Mouse (Mus musculus) midbrain, embryonic 15.5 days (tissue): Measurements from ENCODE around the gene Hdgfl1. TPM values are rescaled to one million over a fixed set of nuclear protein-coding genes. Genes with fewer than 3 reads are reported as not detected.

Source experiments
- ATAC-seq: fragments of 200-750 bp; cut with Nextera tagmentation; replicated peaks from 2 replicates; pipeline ENCODE4 v1.8.0; 2017; ENCODE audit warnings: moderate TSS enrichment
- H3K27ac ChIP-seq: fragments of 300-500 bp; sonication (generic); 2 replicates; pipeline ENCODE4 v1.5.1; 2015; ENCODE audit warnings: mild to moderate bottlenecking, inconsistent platforms
- H3K27me3 ChIP-seq: fragments of 300-500 bp; sonication (generic); replicated peaks from 2 replicates; pipeline ENCODE4 v1.6.1; 2015; ENCODE audit warnings: inconsistent platforms
- H3K36me3 ChIP-seq: fragments of 300-500 bp; sonication (generic); replicated peaks from 2 replicates; pipeline ENCODE4 v1.6.1; 2015; ENCODE audit warnings: inconsistent platforms
- H3K4me1 ChIP-seq: fragments of 300-500 bp; sonication (generic); 2 replicates; pipeline ENCODE4 v1.6.1; 2015; ENCODE audit warnings: inconsistent platforms
- H3K4me2 ChIP-seq: fragments of 300-500 bp; sonication (generic); 2 replicates; pipeline ENCODE4 v1.6.1; 2015; ENCODE audit warnings: inconsistent platforms, mild to moderate bottlenecking, moderate library complexity
- H3K4me3 ChIP-seq: fragments of 300-500 bp; sonication (generic); 2 replicates; pipeline ENCODE4 v1.5.1; 2015; ENCODE audit warnings: mild to moderate bottlenecking, inconsistent platforms
- H3K9ac ChIP-seq: fragments of 300-500 bp; sonication (generic); 2 replicates; pipeline ENCODE4 v1.6.1; 2015; ENCODE audit warnings: mild to moderate bottlenecking, inconsistent platforms
- H3K9me3 ChIP-seq: fragments of 300-500 bp; sonication (generic); 2 replicates; pipeline ENCODE4 v1.6.1; 2016; ENCODE audit warnings: inconsistent platforms
- WGBS: fragments of 180-500 bp; shearing (Covaris S2); methylation state at CpG from one replicate; pipeline ENCODE4 v1.1.7; 2015; ENCODE audit warnings: mixed read lengths; 5-methylcytosine and 5-hydroxymethylcytosine counted together
- polyA plus RNA-seq: library from polyadenylated mRNA; unstranded; fragments of >200 nt; fragmentation: Nextera tagmentation; extraction: Ambion mirVana; gene quantifications from 2 replicates; pipeline ENCODE4 v1.2.1, GENCODE M21; 2015

The Hdgfl1 gene
- not detected in 2 replicates for polyA plus RNA-seq

GRCm38 (mm10) chr13:26769955-26770354 is at the start of gene Hdgfl1:
Hdgfl1 (minus strand) TSS chr13:26770165.
- Histone ChIP-seq H3K27ac (no peak within 1 kb of the TSS), H3K4me2 (no peak within 1 kb of the TSS), H3K4me1 (no peaks in the 10 kb centered on the region), H3K27me3 (no peaks in the 10 kb centered on the region), H3K36me3 (no peaks in the 10 kb centered on the region), H3K9ac (no peak within 1 kb of the TSS), H3K4me3 (no peak within 1 kb of the TSS), H3K9me3 (no peaks in the 10 kb centered on the region)
- no peak for ATAC-seq
- 97% methylated on average over 16 of the region's 16 CpGs for WGBS

- no peak for ATAC-seq
- Histone ChIP-seq H3K27me3 (no peaks in the 10 kb centered on the region), H3K4me1 (no peaks in the 10 kb centered on the region), H3K9ac (no peak overlapping the region), H3K36me3 (no peaks in the 10 kb centered on the region), H3K4me3 (no peak overlapping the region), H3K4me2 (no peak overlapping the region), H3K27ac (no peak overlapping the region), H3K9me3 (no peaks in the 10 kb centered on the region)
- 88% methylated on average over 3 of the region's 3 CpGs for WGBS
Measured at GRCm38 (mm10) chr13:26795460-26795859, 25.5 kb upstream of the Hdgfl1 start.

GRCm38 (mm10) chr13:26769424-26769823 is 541 bp downstream of the Hdgfl1 start:
- Histone ChIP-seq H3K9ac (no peak overlapping the region), H3K4me2 (no peak overlapping the region), H3K27ac (no peak overlapping the region), H3K4me3 (no peak overlapping the region), H3K36me3 (no peaks in the 10 kb centered on the region), H3K9me3 (no peaks in the 10 kb centered on the region), H3K4me1 (no peaks in the 10 kb centered on the region), H3K27me3 (no peaks in the 10 kb centered on the region)
- no peak for ATAC-seq
- 96% methylated on average over 15 of the region's 15 CpGs for WGBS

DNA sequence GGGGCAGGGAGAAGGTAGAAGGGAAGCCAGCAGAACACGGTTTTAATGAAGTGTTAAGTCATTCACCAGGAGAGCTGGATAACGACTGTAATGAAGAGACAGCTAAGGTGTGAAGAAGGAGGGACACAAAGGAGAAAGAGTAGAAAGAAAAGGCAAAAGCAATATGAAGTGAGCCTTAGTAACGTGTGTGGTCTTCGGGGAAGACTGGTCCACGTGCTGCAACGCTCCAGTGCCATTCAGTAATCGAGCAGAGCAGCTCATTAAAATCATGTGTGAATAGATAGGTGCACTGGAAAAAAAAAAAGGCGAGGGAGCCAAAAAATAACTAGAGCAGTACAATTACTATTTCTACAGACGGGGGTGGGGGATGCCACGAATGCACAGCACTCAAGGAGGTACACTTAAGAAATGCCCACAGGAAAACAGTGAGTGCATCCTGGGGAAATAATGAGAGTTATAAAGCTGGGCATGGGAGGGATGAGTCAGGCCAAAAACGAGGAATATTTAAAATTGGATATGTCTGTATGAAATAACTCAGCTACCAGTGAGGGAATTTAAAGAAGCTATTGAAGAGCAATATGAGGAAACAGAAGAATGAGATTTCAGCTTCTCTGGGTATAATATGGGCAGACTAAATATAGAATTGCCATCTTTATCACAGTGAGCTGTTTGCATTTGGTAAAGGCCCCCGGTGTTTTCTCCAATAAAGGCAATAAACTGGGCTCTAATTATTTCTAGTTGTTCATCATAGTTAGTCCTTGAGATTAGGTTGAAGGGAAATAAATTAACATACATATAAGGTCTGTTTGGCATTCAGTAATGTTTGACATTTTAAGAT is 7.8 kb downstream of the Hdgfl1 start:
- WGBS = 52% methylated on average over 12 of the region's 12 CpGs
- 0 out of 2 replicates have a peak, but pooled peaks have one; percentile 42 for ATAC-seq
- H3K36me3 ChIP-seq = no peaks in the 10 kb centered on the region

GRCm38 (mm10) chr13:26752863-26753262 is 17.1 kb downstream of the Hdgfl1 start:
- H3K4me2 ChIP-seq = no peak overlapping the region
- ATAC-seq = peak; percentile 63
- no peaks in the 10 kb centered on the region for H3K4me1 ChIP-seq
- no peaks in the 10 kb centered on the region for H3K27me3 ChIP-seq
- no peak overlapping the region for H3K9ac ChIP-seq
- no peaks in the 10 kb centered on the region for H3K9me3 ChIP-seq
- no peaks in the 10 kb centered on the region for H3K36me3 ChIP-seq
- H3K4me3 ChIP-seq = no peak overlapping the region
- peak overlapping the region; percentile 55 for H3K27ac ChIP-seq

More for the DNA sequence above, 7.8 kb downstream of the Hdgfl1 start:
- Histone ChIP-seq H3K9ac (no peak overlapping the region), H3K9me3 (no peaks in the 10 kb centered on the region), H3K4me1 (no peaks in the 10 kb centered on the region), H3K4me3 (no peak overlapping the region), H3K4me2 (no peak overlapping the region), H3K27ac (no peak overlapping the region), H3K27me3 (no peaks in the 10 kb centered on the region)

GRCm38 (mm10) chr13:26752414-26752813 is 17.6 kb downstream of the Hdgfl1 start:
- no peak overlapping the region for H3K4me2 ChIP-seq
- H3K4me3 ChIP-seq = no peak overlapping the region
- no peak overlapping the region for H3K9ac ChIP-seq
- 39% methylated on average over 1 of the region's 1 CpGs for WGBS
- H3K4me1 ChIP-seq = no peaks in the 10 kb centered on the region
- peak; percentile 87 for ATAC-seq
- no peaks in the 10 kb centered on the region for H3K9me3 ChIP-seq
- H3K27me3 ChIP-seq = no peaks in the 10 kb centered on the region
- peak overlapping the region; percentile 55 for H3K27ac ChIP-seq
- H3K36me3 ChIP-seq = no peaks in the 10 kb centered on the region

GRCm38 (mm10) chr13:26745760-26746457 is 24.1 kb downstream of the Hdgfl1 start:
- Histone ChIP-seq H3K27ac (peak overlapping the region; percentile 71), H3K36me3 (no peaks in the 10 kb centered on the region), H3K9me3 (no peaks in the 10 kb centered on the region), H3K27me3 (no peaks in the 10 kb centered on the region), H3K4me1 (peaks cover 7% of the 10 kb centered on the region; the same call in 1 of the 2 replicates), H3K4me2 (no peak overlapping the region), H3K9ac (no peak overlapping the region), H3K4me3 (no peak overlapping the region)
- ATAC-seq = peak; percentile 82
- WGBS = 7% methylated on average over 2 of the region's 2 CpGs

GRCm38 (mm10) chr13:26745059-26745759 is 24.8 kb downstream of the Hdgfl1 start:
- Histone ChIP-seq H3K27me3 (no peaks in the 10 kb centered on the region), H3K36me3 (no peaks in the 10 kb centered on the region), H3K4me3 (no peak overlapping the region), H3K4me1 (peaks cover 7% of the 10 kb centered on the region; the same call in 1 of the 2 replicates), H3K4me2 (no peak overlapping the region), H3K9me3 (no peaks in the 10 kb centered on the region), H3K27ac (peak overlapping the region; percentile 71), H3K9ac (no peak overlapping the region)
- 21% methylated on average over 5 of the region's 5 CpGs for WGBS
- peak; percentile 56 for ATAC-seq

DNA sequence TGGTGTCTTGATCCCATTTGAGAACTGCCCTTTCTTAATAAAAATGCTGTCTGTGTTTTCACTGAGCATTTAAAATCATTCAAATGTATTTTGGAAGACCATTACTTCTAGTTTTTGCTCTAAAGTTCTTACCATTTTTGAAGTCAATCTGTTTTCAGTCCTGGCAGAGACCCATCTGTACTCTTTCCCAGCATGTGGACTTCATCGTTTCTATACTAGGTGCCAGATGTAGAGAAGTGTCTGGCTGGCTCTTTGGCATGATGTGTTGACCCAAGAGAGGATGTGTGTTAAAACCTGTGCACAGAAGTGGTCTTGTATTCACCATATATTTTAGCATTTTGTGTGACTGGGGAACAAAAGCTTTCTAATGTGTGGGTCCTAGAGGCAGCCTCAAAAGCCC is 25.9 kb downstream of the Hdgfl1 start:
- WGBS = 80% methylated on average over 1 of the region's 1 CpGs
- no peak overlapping the region for H3K4me2 ChIP-seq
- H3K9me3 ChIP-seq = no peaks in the 10 kb centered on the region
- ATAC-seq = no peak
- peaks cover 7% of the 10 kb centered on the region; the same call in 1 of the 2 replicates for H3K4me1 ChIP-seq
- no peaks in the 10 kb centered on the region for H3K27me3 ChIP-seq
- no peak overlapping the region for H3K4me3 ChIP-seq
- no peak overlapping the region for H3K9ac ChIP-seq
- H3K36me3 ChIP-seq = no peaks in the 10 kb centered on the region
- 0 out of 2 replicates have a peak overlapping the region, but pooled peaks have one; percentile 71 for H3K27ac ChIP-seq

GRCm38 (mm10) chr13:26734981-26735380 is 35.0 kb downstream of the Hdgfl1 start:
- Histone ChIP-seq H3K9me3 (no peaks in the 10 kb centered on the region), H3K4me3 (no peak overlapping the region), H3K4me2 (no peak overlapping the region), H3K27me3 (no peaks in the 10 kb centered on the region), H3K4me1 (no peaks in the 10 kb centered on the region), H3K36me3 (no peaks in the 10 kb centered on the region), H3K27ac (no peak overlapping the region), H3K9ac (no peak overlapping the region)
- no peak for ATAC-seq
- WGBS = 74% methylated on average over 1 of the region's 1 CpGs

GRCm38 (mm10) chr13:26724250-26724649 is 45.7 kb downstream of the Hdgfl1 start:
- H3K27ac ChIP-seq = peak overlapping the region; percentile 15; the same call in 1 of the 2 replicates
- no peak overlapping the region for H3K9ac ChIP-seq
- H3K36me3 ChIP-seq = no peaks in the 10 kb centered on the region
- no peaks in the 10 kb centered on the region for H3K9me3 ChIP-seq
- H3K27me3 ChIP-seq = no peaks in the 10 kb centered on the region
- H3K4me3 ChIP-seq = no peak overlapping the region
- H3K4me2 ChIP-seq = no peak overlapping the region
- no peaks in the 10 kb centered on the region for H3K4me1 ChIP-seq
- 53% methylated on average over 1 of the region's 1 CpGs for WGBS
- 0 out of 2 replicates have a peak, but pooled peaks have one; percentile 70 for ATAC-seq

DNA sequence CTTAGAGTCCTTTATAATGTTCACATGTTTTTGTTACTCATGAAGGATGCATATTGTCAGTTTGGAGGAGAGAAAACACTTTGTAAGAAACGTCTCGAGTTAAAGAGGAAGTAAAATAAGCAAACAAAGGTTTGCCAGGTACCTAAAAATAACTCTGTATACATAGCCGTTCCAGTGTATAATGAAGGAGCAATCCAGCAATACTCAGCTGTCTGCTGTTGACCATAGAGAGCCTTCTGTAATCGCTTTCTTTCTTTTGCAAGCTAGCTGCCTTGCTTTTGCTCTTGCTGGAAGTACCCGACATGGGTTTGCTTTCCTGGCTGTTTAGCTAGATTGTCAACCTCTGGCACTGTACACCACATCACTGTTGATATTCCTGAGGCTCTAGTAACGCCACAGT is 48.6 kb downstream of the Hdgfl1 start:
- Histone ChIP-seq H3K4me3 (no peak overlapping the region), H3K27me3 (no peaks in the 10 kb centered on the region), H3K4me2 (no peak overlapping the region), H3K9ac (no peak overlapping the region), H3K9me3 (no peaks in the 10 kb centered on the region), H3K27ac (no peak overlapping the region), H3K4me1 (no peaks in the 10 kb centered on the region), H3K36me3 (no peaks in the 10 kb centered on the region)
- 0 out of 2 replicates have a peak, but pooled peaks have one; percentile 33 for ATAC-seq
- 57% methylated on average over 6 of the region's 6 CpGs for WGBS
